Mouse (Mus musculus): ENCODE results near the gene Pianp. TPM values are rescaled to one million over a fixed set of nuclear protein-coding genes. Genes with fewer than 3 reads are reported as not detected.

Pianp gene
- 5.5 and 6.2 TPM in 2 replicates for polyA plus RNA-seq (2016; fragmentation: Nextera tagmentation; extraction: Ambion mirVana)

- peak; percentile 74 for ATAC-seq (ENCODE audit: insufficient number of reproducible peaks, insufficient read depth, low FRiP score, low TSS enrichment)
- Histone ChIP-seq H3K27ac (no peak within 1 kb of the TSS), H3K27me3 (peaks cover 93% of the 10 kb centered on the region), H3K9me3 (no peaks in the 10 kb centered on the region), H3K4me3 (peak within 1 kb of the TSS; percentile 61), H3K9ac (peak within 1 kb of the TSS; percentile 66), H3K36me3 (no peaks in the 10 kb centered on the region), H3K4me1 (peaks cover 19% of the 10 kb centered on the region), H3K4me2 (replicated peaks) (peak within 1 kb of the TSS; percentile 98)
- WGBS: under 1% methylated on average over 77 of the region's 78 CpGs
Observed at GRCm38 (mm10) chr6:124996551-124997501, at the start of gene Pianp. TSS of gene Pianp (plus strand) at chr6:124996694.

- H3K9me3 ChIP-seq: no peaks in the 10 kb centered on the region
- H3K4me2 ChIP-seq (replicated peaks): no peak overlapping the region
- no peak overlapping the region for H3K27ac ChIP-seq
- peaks cover 34% of the 10 kb centered on the region for H3K36me3 ChIP-seq
- no peak overlapping the region for H3K9ac ChIP-seq
- ATAC-seq (ENCODE audit: insufficient number of reproducible peaks, insufficient read depth, low FRiP score, low TSS enrichment): no peak
- no peaks in the 10 kb centered on the region for H3K27me3 ChIP-seq
- H3K4me1 ChIP-seq: no peaks in the 10 kb centered on the region
- H3K4me3 ChIP-seq: no peak overlapping the region
- 93% methylated on average over 2 of the region's 2 CpGs for WGBS
Observed at GRCm38 (mm10) chr6:124953991-124954715, 42.3 kb upstream of the Pianp start.

- Histone ChIP-seq H3K27me3 (no peaks in the 10 kb centered on the region), H3K27ac (no peak overlapping the region), H3K9me3 (no peaks in the 10 kb centered on the region), H3K4me3 (no peak overlapping the region), H3K36me3 (peaks cover 45% of the 10 kb centered on the region), H3K9ac (no peak overlapping the region), H3K4me2 (replicated peaks) (no peak overlapping the region), H3K4me1 (no peaks in the 10 kb centered on the region)
- WGBS: 94% methylated on average over 4 of the region's 4 CpGs
- ATAC-seq (ENCODE audit: insufficient number of reproducible peaks, insufficient read depth, low FRiP score, low TSS enrichment): no peak
Observed at GRCm38 (mm10) chr6:124955212-124955611, 41.3 kb upstream of the Pianp start.

- H3K9me3 ChIP-seq: no peaks in the 10 kb centered on the region
- no peak for ATAC-seq (ENCODE audit: insufficient number of reproducible peaks, insufficient read depth, low FRiP score, low TSS enrichment)
- no peak overlapping the region for H3K9ac ChIP-seq
- peaks cover 69% of the 10 kb centered on the region for H3K36me3 ChIP-seq
- H3K4me2 ChIP-seq (replicated peaks): no peak overlapping the region
- WGBS: 80% methylated on average over 3 of the region's 3 CpGs
- no peaks in the 10 kb centered on the region for H3K4me1 ChIP-seq
- no peaks in the 10 kb centered on the region for H3K27me3 ChIP-seq
- no peak overlapping the region for H3K27ac ChIP-seq
- no peak overlapping the region for H3K4me3 ChIP-seq
Observed at GRCm38 (mm10) chr6:124958127-124958526, 38.4 kb upstream of the Pianp start.

- Histone ChIP-seq H3K4me1 (peaks cover 8% of the 10 kb centered on the region), H3K9me3 (no peaks in the 10 kb centered on the region), H3K4me2 (replicated peaks) (no peak overlapping the region), H3K27ac (no peak overlapping the region), H3K27me3 (no peaks in the 10 kb centered on the region), H3K9ac (no peak overlapping the region), H3K4me3 (no peak overlapping the region), H3K36me3 (peaks cover 68% of the 10 kb centered on the region)
- no peak for ATAC-seq (ENCODE audit: insufficient number of reproducible peaks, insufficient read depth, low FRiP score, low TSS enrichment)
- WGBS: 89% methylated on average over 13 of the region's 13 CpGs
Observed at GRCm38 (mm10) chr6:124959960-124960359, 36.5 kb upstream of the Pianp start.

- Histone ChIP-seq H3K27me3 (no peaks in the 10 kb centered on the region), H3K9ac (no peak overlapping the region), H3K36me3 (peaks cover 59% of the 10 kb centered on the region), H3K4me2 (replicated peaks) (no peak overlapping the region), H3K4me3 (no peak overlapping the region), H3K9me3 (no peaks in the 10 kb centered on the region), H3K4me1 (peaks cover 8% of the 10 kb centered on the region), H3K27ac (no peak overlapping the region)
- ATAC-seq (ENCODE audit: insufficient number of reproducible peaks, insufficient read depth, low FRiP score, low TSS enrichment): no peak
- WGBS: 95% methylated on average over 12 of the region's 12 CpGs
Observed at GRCm38 (mm10) chr6:124961021-124961420, 35.5 kb upstream of the Pianp start.

- H3K9me3 ChIP-seq: no peaks in the 10 kb centered on the region
- H3K9ac ChIP-seq: peak overlapping the region; percentile 93
- H3K4me3 ChIP-seq: peak overlapping the region; percentile 73
- no peak for ATAC-seq (ENCODE audit: insufficient number of reproducible peaks, insufficient read depth, low FRiP score, low TSS enrichment)
- H3K27me3 ChIP-seq: no peaks in the 10 kb centered on the region
- peak overlapping the region; percentile 93; the same call in 1 of the 2 replicates for H3K27ac ChIP-seq
- H3K36me3 ChIP-seq: peaks cover 34% of the 10 kb centered on the region
- peaks cover 8% of the 10 kb centered on the region for H3K4me1 ChIP-seq
- 34% methylated on average over 16 of the region's 16 CpGs for WGBS
- peak overlapping the region; percentile 94 for H3K4me2 ChIP-seq (replicated peaks)
Observed at GRCm38 (mm10) chr6:124964638-124965037, 31.9 kb upstream of the Pianp start.

- peak within 1 kb of the TSS; percentile 73 for H3K4me3 ChIP-seq
- H3K4me2 ChIP-seq (replicated peaks): peak within 1 kb of the TSS; percentile 94
- WGBS: under 1% methylated on average over 68 of the region's 68 CpGs
- H3K4me1 ChIP-seq: peaks cover 8% of the 10 kb centered on the region
- peak; percentile 95 for ATAC-seq (ENCODE audit: insufficient number of reproducible peaks, insufficient read depth, low FRiP score, low TSS enrichment)
- no peaks in the 10 kb centered on the region for H3K9me3 ChIP-seq
- H3K27ac ChIP-seq: peak within 1 kb of the TSS; percentile 93
- H3K9ac ChIP-seq: peak within 1 kb of the TSS; percentile 93
- peaks cover 28% of the 10 kb centered on the region for H3K36me3 ChIP-seq
- no peaks in the 10 kb centered on the region for H3K27me3 ChIP-seq
Observed at GRCm38 (mm10) chr6:124965088-124965719, 31.3 kb upstream of the Pianp start, which contains the start of gene Cops7a. TSS of gene Cops7a (minus strand) at chr6:124965538.

GRCm38 (mm10) chr6:124965747-124966146, 30.7 kb upstream of the Pianp start:
- ATAC-seq (ENCODE audit: insufficient number of reproducible peaks, insufficient read depth, low FRiP score, low TSS enrichment): no peak
- peaks cover 8% of the 10 kb centered on the region for H3K4me1 ChIP-seq
- H3K27ac ChIP-seq: peak overlapping the region; percentile 93
- H3K9ac ChIP-seq: peak overlapping the region; percentile 93
- H3K36me3 ChIP-seq: peaks cover 23% of the 10 kb centered on the region
- H3K4me2 ChIP-seq (replicated peaks): peak overlapping the region; percentile 94
- H3K9me3 ChIP-seq: no peaks in the 10 kb centered on the region
- 14% methylated on average over 15 of the region's 15 CpGs for WGBS
- H3K4me3 ChIP-seq: peak overlapping the region; percentile 73
- no peaks in the 10 kb centered on the region for H3K27me3 ChIP-seq

- no peaks in the 10 kb centered on the region for H3K9me3 ChIP-seq
- H3K4me2 ChIP-seq (replicated peaks): peak overlapping the region; percentile 94
- H3K4me3 ChIP-seq: peak overlapping the region; percentile 73
- peaks cover 14% of the 10 kb centered on the region for H3K36me3 ChIP-seq
- ATAC-seq (ENCODE audit: insufficient number of reproducible peaks, insufficient read depth, low FRiP score, low TSS enrichment): no peak
- H3K4me1 ChIP-seq: peaks cover 8% of the 10 kb centered on the region
- H3K27me3 ChIP-seq: no peaks in the 10 kb centered on the region
- WGBS: 98% methylated on average over 7 of the region's 7 CpGs
- no peak overlapping the region for H3K27ac ChIP-seq
- no peak overlapping the region for H3K9ac ChIP-seq
Observed at GRCm38 (mm10) chr6:124966466-124967118, 29.9 kb upstream of the Pianp start.

GRCm38 (mm10) chr6:124967766-124968165, 28.7 kb upstream of the Pianp start:
- no peak overlapping the region for H3K4me3 ChIP-seq
- 72% methylated on average over 4 of the region's 4 CpGs for WGBS
- H3K36me3 ChIP-seq: peaks cover 4% of the 10 kb centered on the region; the same call in 1 of the 2 replicates
- H3K4me1 ChIP-seq: peaks cover 8% of the 10 kb centered on the region
- H3K9me3 ChIP-seq: no peaks in the 10 kb centered on the region
- H3K4me2 ChIP-seq (replicated peaks): no peak overlapping the region
- no peaks in the 10 kb centered on the region for H3K27me3 ChIP-seq
- no peak for ATAC-seq (ENCODE audit: insufficient number of reproducible peaks, insufficient read depth, low FRiP score, low TSS enrichment)
- no peak overlapping the region for H3K9ac ChIP-seq
- no peak overlapping the region for H3K27ac ChIP-seq

Data from embryonic facial prominence, embryonic 12.5 days (tissue).